Mouse (Mus musculus) hindbrain, embryonic 12.5 days (tissue): ENCODE data around the gene Slamf6. TPM values are rescaled to one million over a fixed set of nuclear protein-coding genes. Genes with fewer than 3 reads are reported as not detected.

Source experiments
- ATAC-seq: fragments of 200-750 bp; cut with Nextera tagmentation; 2 replicates; pipeline ENCODE4 v1.8.0; 2017; ENCODE audit warnings: moderate TSS enrichment; ENCODE audit not compliant: low FRiP score
- H3K27ac ChIP-seq: fragments of 300-500 bp; sonication (generic); 2 replicates; pipeline ENCODE4 v1.5.1; 2016; ENCODE audit warnings: mild to moderate bottlenecking
- H3K27me3 ChIP-seq: fragments of 300-500 bp; sonication (generic); 2 replicates; pipeline ENCODE4 v1.6.1; 2016; ENCODE audit warnings: mild to moderate bottlenecking
- H3K36me3 ChIP-seq: fragments of 300-500 bp; sonication (generic); 2 replicates; pipeline ENCODE4 v1.6.1; 2016; ENCODE audit warnings: mild to moderate bottlenecking
- H3K4me1 ChIP-seq: fragments of 300-500 bp; sonication (generic); 2 replicates; pipeline ENCODE4 v1.6.1; 2016
- H3K4me2 ChIP-seq: fragments of 300-500 bp; sonication (generic); replicated peaks from 2 replicates; pipeline ENCODE4 v1.6.1; 2016; ENCODE audit warnings: mild to moderate bottlenecking
- H3K4me3 ChIP-seq: fragments of 300-500 bp; sonication (generic); 2 replicates; pipeline ENCODE4 v1.5.1; 2016; ENCODE audit warnings: mild to moderate bottlenecking
- H3K9ac ChIP-seq: fragments of 300-500 bp; sonication (generic); 2 replicates; pipeline ENCODE4 v1.6.1; 2016; ENCODE audit warnings: mild to moderate bottlenecking, moderate library complexity
- H3K9me3 ChIP-seq: fragments of 300-500 bp; sonication (generic); replicated peaks from 2 replicates; pipeline ENCODE4 v1.6.1; 2016; ENCODE audit warnings: mild to moderate bottlenecking
- WGBS: fragments of 180-500 bp; shearing (Covaris S2); methylation state at CpG from one replicate; pipeline ENCODE4 v1.1.7; 2016; 5-methylcytosine and 5-hydroxymethylcytosine counted together
- polyA plus RNA-seq: library from polyadenylated mRNA; unstranded; fragments of >200 nt; fragmentation: Nextera tagmentation; extraction: Ambion mirVana; gene quantifications from 2 replicates; pipeline ENCODE4 v1.2.1, GENCODE M21; 2016

Slamf6 gene
- polyA plus RNA-seq, 1 experiment from 2014 or later: 0.08 TPM

DNA sequence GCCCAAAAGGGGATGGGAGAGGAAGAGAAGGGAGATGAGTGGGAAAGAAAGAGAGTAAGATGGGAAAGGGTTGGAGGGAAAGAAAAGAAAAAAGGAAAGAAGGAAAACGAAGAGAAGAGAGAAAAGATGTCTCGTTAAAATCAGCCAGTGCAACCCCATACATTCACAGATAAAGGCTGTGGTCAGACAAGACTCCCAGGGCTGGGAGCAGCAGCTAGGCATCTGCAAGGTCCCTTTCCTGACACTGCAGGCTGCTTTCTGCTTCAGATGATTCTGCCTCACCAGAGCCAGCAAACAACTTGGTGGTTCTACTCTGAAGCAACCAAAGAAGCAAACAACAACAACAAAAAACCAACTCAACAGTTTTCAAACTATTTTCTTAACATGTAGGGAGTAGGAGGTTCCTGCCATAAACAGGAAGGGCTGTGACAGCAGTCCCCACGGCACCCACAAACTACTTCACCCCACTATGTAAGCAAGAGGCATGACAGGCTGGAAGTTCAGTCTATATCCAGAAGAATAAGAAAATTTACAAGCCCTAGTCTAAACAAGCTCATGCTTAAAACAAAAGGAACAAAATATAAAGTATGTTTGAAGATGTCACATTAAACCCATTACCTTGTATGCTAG is 66.2 kb downstream of the Slamf6 start:
- H3K4me3 ChIP-seq: no peak overlapping the region
- no peaks in the 10 kb centered on the region for H3K36me3 ChIP-seq
- no peak for ATAC-seq
- no peaks in the 10 kb centered on the region for H3K27me3 ChIP-seq
- H3K4me1 ChIP-seq: no peaks in the 10 kb centered on the region
- no peak overlapping the region for H3K4me2 ChIP-seq
- WGBS: 67% methylated on average over 3 of the region's 3 CpGs
- no peak overlapping the region for H3K9ac ChIP-seq
- H3K27ac ChIP-seq: no peak overlapping the region
- H3K9me3 ChIP-seq: peaks cover 5% of the 10 kb centered on the region

DNA sequence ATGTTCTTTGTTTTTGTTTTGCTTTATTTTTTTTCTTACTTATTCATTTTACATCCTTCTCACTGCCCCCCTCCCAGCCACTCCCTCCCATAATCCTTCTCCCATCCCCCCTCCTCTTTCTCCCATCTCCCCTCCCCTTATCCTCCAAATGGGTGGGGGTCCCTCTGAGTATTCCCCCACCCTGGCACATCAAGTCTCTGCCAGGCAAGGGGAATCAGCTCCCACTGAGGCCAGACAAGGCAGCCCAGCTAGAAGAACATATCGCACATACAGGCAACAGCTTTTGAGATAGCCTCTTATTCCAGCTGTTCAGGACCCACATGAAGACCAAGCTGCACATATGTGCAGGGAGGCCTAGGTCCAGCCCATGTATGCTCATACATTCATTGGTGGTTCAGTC is 66.8 kb downstream of the Slamf6 start:
- Histone ChIP-seq H3K27ac (no peak overlapping the region), H3K4me2 (no peak overlapping the region), H3K4me1 (no peaks in the 10 kb centered on the region), H3K36me3 (no peaks in the 10 kb centered on the region), H3K27me3 (no peaks in the 10 kb centered on the region), H3K4me3 (no peak overlapping the region), H3K9me3 (peaks cover 5% of the 10 kb centered on the region), H3K9ac (no peak overlapping the region)
- no peak for ATAC-seq
- 93% methylated on average over 1 of the region's 1 CpGs for WGBS

- H3K9me3 ChIP-seq: peaks cover 5% of the 10 kb centered on the region
- no peak overlapping the region for H3K9ac ChIP-seq
- no peaks in the 10 kb centered on the region for H3K27me3 ChIP-seq
- H3K4me1 ChIP-seq: no peaks in the 10 kb centered on the region
- H3K36me3 ChIP-seq: no peaks in the 10 kb centered on the region
- 90% methylated on average over 2 of the region's 2 CpGs for WGBS
- ATAC-seq: no peak
- no peak overlapping the region for H3K4me3 ChIP-seq
- no peak overlapping the region for H3K4me2 ChIP-seq
- H3K27ac ChIP-seq: no peak overlapping the region
Observed at GRCm38 (mm10) chr1:171991883-171992282, 74.6 kb downstream of the Slamf6 start.

DNA sequence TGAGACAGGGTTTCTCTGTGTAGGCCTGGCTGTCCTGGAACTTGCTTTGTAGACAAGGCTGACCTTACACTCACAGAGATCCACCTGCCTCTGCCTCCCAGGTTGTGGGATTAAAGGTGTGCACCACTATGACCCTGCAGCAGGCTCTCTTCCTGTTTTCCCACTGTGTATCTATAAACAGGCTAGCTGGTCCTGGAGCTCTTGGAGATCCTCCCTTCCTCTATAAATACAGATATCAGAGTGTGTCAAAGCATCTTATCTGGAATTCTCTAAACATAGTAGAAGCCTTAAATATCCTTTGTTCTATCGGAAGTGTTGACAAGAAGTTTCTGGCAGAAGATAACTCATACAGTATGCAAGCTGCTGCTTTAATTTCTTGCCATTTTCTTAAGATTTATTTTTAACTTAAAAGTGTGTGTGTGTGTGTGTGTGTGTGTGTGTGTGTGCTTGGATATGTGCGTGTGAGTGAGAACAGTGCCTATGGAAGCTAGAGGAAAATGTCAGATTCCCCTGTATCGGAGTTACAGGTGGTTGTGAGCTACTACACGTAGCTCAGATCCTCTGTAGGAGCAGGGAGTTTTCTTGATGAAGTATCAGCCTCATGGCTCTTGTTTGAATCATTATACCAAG is 75.7 kb downstream of the Slamf6 start:
- no peak overlapping the region for H3K4me2 ChIP-seq
- ATAC-seq: no peak
- H3K27ac ChIP-seq: no peak overlapping the region
- no peaks in the 10 kb centered on the region for H3K36me3 ChIP-seq
- 84% methylated on average over 4 of the region's 4 CpGs for WGBS
- no peak overlapping the region for H3K4me3 ChIP-seq
- H3K4me1 ChIP-seq: no peaks in the 10 kb centered on the region
- H3K27me3 ChIP-seq: no peaks in the 10 kb centered on the region
- H3K9me3 ChIP-seq: peaks cover 4% of the 10 kb centered on the region
- H3K9ac ChIP-seq: no peak overlapping the region

DNA sequence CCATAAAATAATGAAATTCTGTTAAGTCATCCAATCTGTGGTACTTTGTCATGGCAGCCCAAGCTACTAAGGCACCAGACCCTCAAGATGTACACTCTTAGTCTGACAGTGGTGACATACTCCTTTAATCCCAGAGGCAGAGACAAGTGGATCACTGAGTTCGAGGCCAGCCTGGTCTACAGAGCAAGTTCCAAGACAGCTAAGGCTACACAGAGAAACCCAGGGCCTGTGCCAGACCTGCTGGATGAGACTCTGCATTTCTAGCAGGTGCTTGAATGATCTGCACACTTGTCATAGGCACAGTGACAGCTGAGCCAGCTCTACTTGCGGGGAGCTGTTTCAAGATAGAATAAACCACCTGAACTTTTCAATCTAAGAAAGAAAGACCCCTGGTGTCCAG is 77.2 kb downstream of the Slamf6 start:
- WGBS: 86% methylated on average over 2 of the region's 2 CpGs
- Histone ChIP-seq H3K4me1 (no peaks in the 10 kb centered on the region), H3K4me3 (no peak overlapping the region), H3K4me2 (no peak overlapping the region), H3K27ac (no peak overlapping the region), H3K9me3 (no peaks in the 10 kb centered on the region), H3K36me3 (0 out of 2 replicates have a peak, but pooled peaks cover 4% of the 10 kb centered on the region), H3K27me3 (no peaks in the 10 kb centered on the region), H3K9ac (no peak overlapping the region)
- ATAC-seq: no peak

DNA sequence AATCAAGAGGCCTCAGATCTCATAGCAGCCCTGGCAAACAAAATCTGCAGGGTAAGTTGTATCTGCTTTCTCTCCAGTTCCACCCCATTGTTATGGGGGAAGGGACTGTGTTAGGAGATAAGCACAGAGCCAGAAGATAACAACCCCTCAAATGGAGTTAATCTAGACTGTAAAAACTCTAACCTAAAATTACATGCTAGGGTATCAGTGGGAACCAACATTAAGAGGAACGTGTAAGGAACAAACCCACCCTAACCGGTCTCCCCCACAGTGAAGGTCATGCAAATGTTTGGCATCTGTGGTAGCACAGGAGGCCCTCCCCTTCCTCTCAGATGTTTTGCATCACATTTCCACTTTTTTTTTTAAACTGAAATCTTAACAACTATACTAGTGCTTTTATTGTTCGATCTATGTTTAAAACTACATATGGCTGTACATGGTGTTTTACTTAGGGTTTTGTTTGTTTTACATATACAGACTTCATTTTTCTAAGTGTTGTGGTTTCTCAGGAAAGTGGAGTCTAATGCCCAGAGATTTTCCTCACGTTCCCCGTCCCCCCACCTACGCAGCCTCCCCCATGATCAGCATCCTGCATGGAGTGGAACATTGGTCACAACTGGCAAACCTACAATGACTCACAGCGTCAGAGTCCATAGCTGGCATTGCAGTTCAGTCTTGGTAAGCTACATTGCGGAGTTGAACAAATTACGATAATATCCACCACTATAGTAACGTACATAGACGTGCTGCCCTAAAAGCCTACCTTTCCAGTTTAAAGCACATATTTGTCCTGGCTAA is 77.8 kb downstream of the Slamf6 start:
- Histone ChIP-seq H3K4me2 (no peak overlapping the region), H3K27ac (no peak overlapping the region), H3K4me1 (no peaks in the 10 kb centered on the region), H3K9me3 (no peaks in the 10 kb centered on the region), H3K9ac (no peak overlapping the region), H3K27me3 (no peaks in the 10 kb centered on the region), H3K36me3 (peaks cover 8% of the 10 kb centered on the region; the same call in 1 of the 2 replicates), H3K4me3 (no peak overlapping the region)
- ATAC-seq: no peak
- 87% methylated on average over 11 of the region's 11 CpGs for WGBS

DNA sequence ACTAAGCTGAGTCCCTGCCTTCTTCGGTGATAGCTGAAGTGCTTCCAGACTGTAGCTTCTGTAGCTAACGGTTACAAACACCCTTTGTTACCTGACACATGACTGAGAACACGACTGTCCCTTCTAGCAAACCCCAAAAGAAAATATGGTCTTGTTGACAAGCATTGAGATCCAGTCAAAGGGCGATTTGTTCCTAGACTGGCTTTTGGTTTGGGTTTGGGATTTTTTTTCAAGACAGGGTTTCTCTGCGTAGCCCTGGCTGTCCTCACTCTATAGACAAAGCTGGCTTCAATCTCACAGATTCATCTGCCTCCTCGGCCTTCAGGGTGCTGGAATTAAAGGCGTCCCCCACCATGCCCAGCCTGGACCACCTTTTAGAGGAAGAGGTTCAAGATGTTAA is 79.4 kb downstream of the Slamf6 start:
- no peak overlapping the region for H3K4me2 ChIP-seq
- H3K4me1 ChIP-seq: 0 out of 2 replicates have a peak, but pooled peaks cover 3% of the 10 kb centered on the region
- H3K27ac ChIP-seq: no peak overlapping the region
- H3K27me3 ChIP-seq: no peaks in the 10 kb centered on the region
- peaks cover 17% of the 10 kb centered on the region; the same call in 1 of the 2 replicates for H3K36me3 ChIP-seq
- 78% methylated on average over 7 of the region's 7 CpGs for WGBS
- no peak overlapping the region for H3K9ac ChIP-seq
- ATAC-seq: no peak
- no peak overlapping the region for H3K4me3 ChIP-seq
- H3K9me3 ChIP-seq: no peaks in the 10 kb centered on the region

- 94% methylated on average over 13 of the region's 13 CpGs for WGBS
Observed at GRCm38 (mm10) chr1:171998820-171999597, 81.7 kb downstream of the Slamf6 start.

DNA sequence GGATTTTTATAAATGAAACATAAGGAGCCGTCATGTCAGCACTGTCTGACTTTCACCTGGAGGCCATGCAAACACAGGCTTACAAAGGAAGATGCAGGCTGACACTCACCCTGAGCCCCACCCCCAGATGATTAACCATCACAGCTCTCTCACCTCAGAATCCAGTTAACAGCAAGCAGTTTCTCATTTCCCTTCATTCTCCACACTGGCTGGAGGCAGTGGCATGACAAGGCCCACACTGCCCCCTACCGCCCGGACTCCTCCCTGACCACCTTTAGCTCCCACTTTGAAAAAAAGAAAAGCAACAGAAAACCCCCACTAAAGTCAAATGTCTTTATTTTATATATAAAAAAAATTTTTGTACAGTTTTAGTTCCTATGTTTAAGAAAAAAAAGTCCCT is 83.3 kb downstream of the Slamf6 start:
- peak; percentile 35; the same call in 1 of the 2 replicates for ATAC-seq
- Histone ChIP-seq H3K4me2 (no peak overlapping the region), H3K9me3 (no peaks in the 10 kb centered on the region), H3K36me3 (peaks cover 46% of the 10 kb centered on the region), H3K27me3 (no peaks in the 10 kb centered on the region), H3K4me3 (no peak overlapping the region), H3K4me1 (0 out of 2 replicates have a peak, but pooled peaks cover 3% of the 10 kb centered on the region), H3K9ac (no peak overlapping the region), H3K27ac (no peak overlapping the region; the same call in 1 of the 2 replicates)
- WGBS: 59% methylated on average over 3 of the region's 3 CpGs

More at GRCm38 (mm10) chr1:171998820-171999597, 81.7 kb downstream of the Slamf6 start:
- Histone ChIP-seq H3K4me1 (0 out of 2 replicates have a peak, but pooled peaks cover 3% of the 10 kb centered on the region), H3K36me3 (peaks cover 32% of the 10 kb centered on the region), H3K27me3 (no peaks in the 10 kb centered on the region), H3K4me3 (no peak overlapping the region), H3K4me2 (no peak overlapping the region), H3K27ac (no peak overlapping the region), H3K9ac (no peak overlapping the region), H3K9me3 (no peaks in the 10 kb centered on the region)
- no peak for ATAC-seq

DNA sequence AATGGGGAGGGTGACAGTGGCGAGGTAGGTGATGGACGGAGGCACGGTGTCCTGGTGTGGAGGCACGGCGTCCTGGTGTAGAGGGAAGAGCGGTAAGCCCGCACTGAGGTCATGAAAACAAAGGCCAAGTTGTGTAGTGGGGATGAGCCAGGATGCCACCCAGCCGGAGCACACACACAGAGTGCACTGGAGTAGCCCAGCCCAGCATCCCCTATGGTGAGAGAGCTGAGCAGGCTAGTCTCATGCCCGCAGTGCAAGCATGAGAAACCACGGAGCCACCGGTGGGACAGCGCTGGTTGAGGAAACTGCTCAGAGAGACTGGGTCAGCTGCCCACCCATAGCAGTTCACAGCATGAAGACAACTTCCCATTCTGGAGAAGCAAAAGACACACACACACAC is 84.3 kb downstream of the Slamf6 start:
- Histone ChIP-seq H3K9ac (no peak overlapping the region), H3K27me3 (no peaks in the 10 kb centered on the region), H3K4me3 (no peak overlapping the region), H3K4me1 (0 out of 2 replicates have a peak, but pooled peaks cover 3% of the 10 kb centered on the region), H3K4me2 (no peak overlapping the region), H3K27ac (peak overlapping the region; percentile 72), H3K36me3 (peaks cover 57% of the 10 kb centered on the region), H3K9me3 (no peaks in the 10 kb centered on the region)
- peak; percentile 52 for ATAC-seq
- 27% methylated on average over 12 of the region's 12 CpGs for WGBS
